Mouse (Mus musculus): ENCODE data around the gene Ccdc47. TPM values are rescaled to one million over a fixed set of nuclear protein-coding genes. Genes with fewer than 3 reads are reported as not detected.

The Ccdc47 gene
- polyA plus RNA-seq, 1 experiment from 2014 or later, result 111 TPM

DNA sequence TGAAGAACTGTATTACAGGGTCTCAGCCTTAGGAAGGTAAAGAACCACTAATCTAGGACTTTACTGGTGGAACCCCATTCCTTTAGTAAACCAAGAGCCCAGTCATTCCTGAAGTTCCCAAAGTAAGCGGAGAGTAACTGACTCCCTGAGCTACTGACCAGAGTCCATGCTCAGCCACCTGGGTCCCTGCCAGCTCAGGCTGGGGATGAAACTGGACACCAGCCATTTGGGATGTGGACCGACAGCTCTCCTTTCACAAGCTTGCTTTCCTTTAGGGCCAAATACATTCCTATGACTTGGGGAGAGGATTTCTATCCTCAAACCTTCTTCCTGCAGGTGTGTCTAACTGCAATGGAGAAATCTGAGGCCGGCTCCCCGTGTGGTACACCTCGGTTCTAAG is 41.8 kb downstream of the Ccdc47 start:
- Histone ChIP-seq H3K4me2 (no peak overlapping the region), H3K4me1 (no peaks in the 10 kb centered on the region), H3K27me3 (replicated peaks) (no peaks in the 10 kb centered on the region), H3K4me3 (no peak overlapping the region), H3K9ac (no peak overlapping the region), H3K36me3 (replicated peaks) (no peaks in the 10 kb centered on the region), H3K9me3 (no peaks in the 10 kb centered on the region), H3K27ac (no peak overlapping the region)
- no peak for ATAC-seq (replicated peaks)
- WGBS, result 90% methylated on average over 5 of the region's 5 CpGs

- H3K9ac ChIP-seq, result no peak overlapping the region
- H3K4me2 ChIP-seq, result no peak overlapping the region
- no peak overlapping the region for H3K4me3 ChIP-seq
- H3K4me1 ChIP-seq, result no peaks in the 10 kb centered on the region
- 0 out of 2 replicates have a peak, but pooled peaks cover 1% of the 10 kb centered on the region for H3K36me3 ChIP-seq (replicated peaks)
- H3K27me3 ChIP-seq (replicated peaks), result no peaks in the 10 kb centered on the region
- H3K9me3 ChIP-seq, result no peaks in the 10 kb centered on the region
- H3K27ac ChIP-seq, result no peak overlapping the region
- 93% methylated on average over 2 of the region's 2 CpGs for WGBS
- no peak for ATAC-seq (replicated peaks)
Observed at GRCm38 (mm10) chr11:106173228-106173627, 42.9 kb downstream of the Ccdc47 start.

DNA sequence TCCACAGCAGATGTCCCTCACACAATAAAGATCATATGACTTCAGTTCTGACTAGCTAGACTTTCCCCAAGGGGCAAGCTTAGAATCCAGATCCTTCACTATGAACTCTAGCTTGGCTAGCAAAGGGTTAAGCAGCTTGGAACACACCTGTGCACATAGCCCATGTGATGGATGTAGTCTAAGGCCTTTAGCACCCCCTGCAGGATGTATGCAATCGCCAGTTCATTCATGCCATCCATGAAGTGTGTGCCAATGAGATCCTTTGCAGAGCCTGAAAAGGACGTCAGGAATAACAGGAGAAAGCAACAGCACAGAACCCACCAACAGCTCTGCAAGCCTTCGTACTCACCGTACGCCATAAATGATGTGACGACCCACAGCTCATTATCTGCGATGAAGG is 45.3 kb downstream of the Ccdc47 start:
- ATAC-seq (replicated peaks), result no peak
- Histone ChIP-seq H3K9me3 (no peaks in the 10 kb centered on the region), H3K27me3 (replicated peaks) (no peaks in the 10 kb centered on the region), H3K27ac (no peak overlapping the region), H3K9ac (no peak overlapping the region), H3K4me3 (no peak overlapping the region), H3K4me1 (no peaks in the 10 kb centered on the region), H3K4me2 (no peak overlapping the region), H3K36me3 (replicated peaks) (peaks cover 14% of the 10 kb centered on the region; the same call in 1 of the 2 replicates)
- 75% methylated on average over 7 of the region's 7 CpGs for WGBS

GRCm38 (mm10) chr11:106167435-106167834 is 48.7 kb downstream of the Ccdc47 start:
- Histone ChIP-seq H3K36me3 (replicated peaks) (peaks cover 21% of the 10 kb centered on the region; the same call in 1 of the 2 replicates), H3K4me2 (no peak overlapping the region), H3K9ac (no peak overlapping the region), H3K27me3 (replicated peaks) (no peaks in the 10 kb centered on the region), H3K4me1 (no peaks in the 10 kb centered on the region), H3K27ac (no peak overlapping the region), H3K9me3 (no peaks in the 10 kb centered on the region), H3K4me3 (no peak overlapping the region)
- ATAC-seq (replicated peaks), result no peak
- 92% methylated on average over 5 of the region's 5 CpGs for WGBS

- ATAC-seq (replicated peaks), result no peak
- Histone ChIP-seq H3K4me3 (no peak overlapping the region), H3K4me1 (peaks cover 14% of the 10 kb centered on the region), H3K27ac (no peak overlapping the region), H3K9me3 (no peaks in the 10 kb centered on the region), H3K27me3 (replicated peaks) (no peaks in the 10 kb centered on the region), H3K36me3 (replicated peaks) (peaks cover 21% of the 10 kb centered on the region; the same call in 1 of the 2 replicates), H3K9ac (no peak overlapping the region), H3K4me2 (no peak overlapping the region)
- 90% methylated on average over 16 of the region's 16 CpGs for WGBS
Observed at GRCm38 (mm10) chr11:106164601-106165180, 51.5 kb downstream of the Ccdc47 start.

GRCm38 (mm10) chr11:106163546-106163945 is 52.6 kb downstream of the Ccdc47 start:
- H3K4me2 ChIP-seq, result no peak overlapping the region
- no peaks in the 10 kb centered on the region for H3K27me3 ChIP-seq (replicated peaks)
- no peaks in the 10 kb centered on the region for H3K9me3 ChIP-seq
- H3K27ac ChIP-seq, result no peak overlapping the region
- H3K9ac ChIP-seq, result no peak overlapping the region
- H3K36me3 ChIP-seq (replicated peaks), result peaks cover 21% of the 10 kb centered on the region; the same call in 1 of the 2 replicates
- no peak overlapping the region for H3K4me3 ChIP-seq
- ATAC-seq (replicated peaks), result no peak
- peaks cover 26% of the 10 kb centered on the region for H3K4me1 ChIP-seq
- WGBS, result 86% methylated on average over 4 of the region's 4 CpGs

DNA sequence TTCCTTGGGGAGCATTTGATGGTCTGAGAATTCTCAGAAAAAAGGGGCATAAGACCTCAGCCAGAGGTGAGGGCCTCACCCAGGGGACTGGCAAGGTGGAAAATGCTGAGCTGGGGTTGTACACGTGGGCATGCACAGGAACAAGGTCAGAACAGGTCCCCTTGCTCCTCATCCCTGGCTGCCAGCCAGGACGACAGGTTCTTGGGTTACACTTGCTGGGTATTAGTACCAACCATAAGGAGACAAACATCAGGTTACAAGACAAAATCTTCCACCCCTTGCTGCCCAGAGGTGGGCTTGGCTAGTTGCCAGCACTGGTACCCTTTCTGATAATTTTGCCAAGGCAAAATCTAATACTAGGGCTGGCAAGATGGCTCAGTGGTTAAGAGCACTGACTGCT is 53.9 kb downstream of the Ccdc47 start:
- 92% methylated on average over 2 of the region's 2 CpGs for WGBS
- no peaks in the 10 kb centered on the region for H3K9me3 ChIP-seq
- H3K36me3 ChIP-seq (replicated peaks), result peaks cover 14% of the 10 kb centered on the region; the same call in 1 of the 2 replicates
- no peak overlapping the region for H3K4me3 ChIP-seq
- peaks cover 34% of the 10 kb centered on the region for H3K4me1 ChIP-seq
- H3K4me2 ChIP-seq, result no peak overlapping the region
- H3K27me3 ChIP-seq (replicated peaks), result no peaks in the 10 kb centered on the region
- ATAC-seq (replicated peaks), result no peak
- no peak overlapping the region for H3K27ac ChIP-seq
- no peak overlapping the region for H3K9ac ChIP-seq

- Histone ChIP-seq H3K27ac (peak within 1 kb of the TSS; percentile 99), H3K36me3 (replicated peaks) (peaks cover 11% of the 10 kb centered on the region; the same call in 1 of the 2 replicates), H3K4me3 (peak within 1 kb of the TSS; percentile 86), H3K4me1 (peaks cover 37% of the 10 kb centered on the region), H3K9ac (peak within 1 kb of the TSS; percentile 95), H3K4me2 (peak within 1 kb of the TSS; percentile 72), H3K9me3 (no peaks in the 10 kb centered on the region), H3K27me3 (replicated peaks) (no peaks in the 10 kb centered on the region)
- peak; percentile 28 for ATAC-seq (replicated peaks)
- WGBS, result 21% methylated on average over 22 of the region's 22 CpGs
Observed at GRCm38 (mm10) chr11:106160841-106161721, 55.1 kb downstream of the Ccdc47 start, which contains the start of the genes Gm10840 and Limd2. Gm10840 (plus strand) TSS chr11:106160850. Limd2 (minus strand) TSS chr11:106160860.

GRCm38 (mm10) chr11:106159921-106160840 is 56.0 kb downstream of the Ccdc47 start:
- H3K9ac ChIP-seq, result peak overlapping the region; percentile 95
- peaks cover 11% of the 10 kb centered on the region; the same call in 1 of the 2 replicates for H3K36me3 ChIP-seq (replicated peaks)
- H3K9me3 ChIP-seq, result no peaks in the 10 kb centered on the region
- peak overlapping the region; percentile 99 for H3K27ac ChIP-seq
- peak; percentile 69 for ATAC-seq (replicated peaks)
- under 1% methylated on average over 97 of the region's 106 CpGs for WGBS
- peaks cover 41% of the 10 kb centered on the region for H3K4me1 ChIP-seq
- H3K4me3 ChIP-seq, result peak overlapping the region; percentile 86
- peak overlapping the region; percentile 72 for H3K4me2 ChIP-seq
- no peaks in the 10 kb centered on the region for H3K27me3 ChIP-seq (replicated peaks)

DNA sequence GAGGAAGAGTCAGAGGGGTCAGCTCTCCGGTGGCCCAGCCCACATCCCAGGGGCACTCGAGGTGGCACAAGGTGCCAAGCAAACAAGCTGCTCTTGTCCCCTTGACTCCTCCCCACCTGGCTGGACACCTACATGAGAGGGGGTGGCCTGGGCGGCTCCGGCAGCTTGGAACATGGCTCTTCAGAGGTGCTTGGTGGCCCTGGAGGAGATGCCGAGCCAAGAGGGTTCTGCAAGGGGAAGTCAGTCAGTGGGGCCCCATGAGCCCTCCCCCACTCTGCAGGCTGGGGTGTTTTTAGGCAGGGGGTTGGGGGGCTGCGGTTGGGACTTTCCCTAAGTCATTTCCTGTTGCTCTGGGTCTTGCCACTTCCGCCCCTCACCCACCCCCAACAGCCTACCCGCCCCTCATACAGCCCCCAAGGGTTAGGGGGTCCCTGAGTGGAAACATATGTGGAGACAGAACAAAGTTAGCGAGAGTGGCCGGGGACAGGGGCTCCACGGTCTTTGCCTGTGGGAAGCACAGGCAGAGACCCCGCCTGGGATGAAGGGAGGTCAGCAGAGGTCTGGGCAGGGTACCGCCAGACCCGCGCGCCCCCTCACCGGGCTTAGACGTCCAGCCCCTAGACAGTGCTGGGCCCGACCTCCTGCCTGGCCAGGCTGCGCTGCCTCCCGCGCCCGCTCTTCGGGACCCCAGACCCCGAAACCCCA is 56.8 kb downstream of the Ccdc47 start:
- peak; percentile 73 for ATAC-seq (replicated peaks)

GRCm38 (mm10) chr11:106158930-106159215 is 57.3 kb downstream of the Ccdc47 start:
- Histone ChIP-seq H3K36me3 (replicated peaks) (peaks cover 15% of the 10 kb centered on the region; the same call in 1 of the 2 replicates), H3K4me1 (peaks cover 41% of the 10 kb centered on the region), H3K4me2 (peak overlapping the region; percentile 72), H3K9ac (peak overlapping the region; percentile 95), H3K9me3 (no peaks in the 10 kb centered on the region), H3K27ac (peak overlapping the region; percentile 99), H3K4me3 (peak overlapping the region; percentile 86), H3K27me3 (replicated peaks) (no peaks in the 10 kb centered on the region)
- ATAC-seq (replicated peaks), result peak; percentile 22; the same call in 1 of the 2 replicates
- 35% methylated on average over 9 of the region's 9 CpGs for WGBS

More for the DNA sequence above, 56.8 kb downstream of the Ccdc47 start:
- H3K27ac ChIP-seq, result peak overlapping the region; percentile 99
- no peaks in the 10 kb centered on the region for H3K9me3 ChIP-seq
- peaks cover 41% of the 10 kb centered on the region for H3K4me1 ChIP-seq
- 1% methylated on average over 25 of the region's 25 CpGs for WGBS
- peaks cover 15% of the 10 kb centered on the region; the same call in 1 of the 2 replicates for H3K36me3 ChIP-seq (replicated peaks)
- peak overlapping the region; percentile 95 for H3K9ac ChIP-seq
- H3K27me3 ChIP-seq (replicated peaks), result no peaks in the 10 kb centered on the region
- peak overlapping the region; percentile 86 for H3K4me3 ChIP-seq
- H3K4me2 ChIP-seq, result peak overlapping the region; percentile 72
